In the genomic region with DNA sequence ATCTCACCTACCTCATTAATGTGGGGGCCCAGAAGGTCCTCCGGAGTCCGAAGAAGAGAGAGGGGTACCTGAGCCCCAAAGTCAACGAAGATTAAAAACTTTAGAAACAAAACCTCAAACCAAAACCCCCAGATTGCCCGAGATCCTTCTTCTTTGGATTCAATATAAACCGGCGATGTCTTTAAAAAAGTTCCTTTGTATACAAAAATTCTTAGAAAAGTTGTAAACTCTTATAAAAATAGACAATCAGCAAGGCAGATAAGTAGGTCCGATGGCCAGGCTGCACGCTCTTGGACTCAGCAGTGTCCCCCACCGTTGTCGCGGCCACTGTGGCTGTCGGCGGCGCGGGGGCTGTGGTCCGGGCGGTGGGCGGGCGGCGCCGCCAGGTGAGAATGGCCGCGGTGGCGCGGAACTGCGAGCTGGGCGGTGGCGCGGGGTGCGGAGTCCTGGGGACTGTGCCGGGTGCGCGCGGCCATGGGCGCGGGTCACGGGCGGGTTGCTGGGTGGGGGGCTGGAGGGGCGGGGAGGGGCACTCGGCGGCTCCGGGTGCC, we compare ENCODE assay signal across 8 mouse cellular contexts. TPM values are rescaled to one million over a fixed set of nuclear protein-coding genes. Genes with fewer than 3 reads are reported as not detected.
A peak's percentile ranks its signal among the peaks of the same experiment; 100 is the strongest.
DNase-seq lines count a peak whose midpoint lies in the region; ATAC-seq and TF ChIP-seq lines count a peak whose summit lies in the region.

No protein-coding gene starts in this region.

- H3K4me3 ChIP-seq in lung, adult 2 months (replicated peaks; ENCODE audit: extremely low read depth, low read depth, low read length) = peak overlapping the region; percentile 89
- H3K4me3 ChIP-seq in forebrain, embryonic 11.5 days (ENCODE audit: low read depth, low read length) = peak overlapping the region; percentile 57
- peak overlapping the region; percentile 73 for H3K4me3 ChIP-seq in limb, embryonic 14.5 days (replicated peaks; ENCODE audit: low read length)
- peak overlapping the region; percentile 65 for H3K4me3 ChIP-seq in neural tube, embryonic 15.5 days (replicated peaks)

- no peak for TF ChIP-seq POLR2A in lung, adult 2 months (IDR thresholded peaks at IDR 0.05; ENCODE audit: borderline replicate concordance, extremely low read depth, low read depth, low read length)
- TF ChIP-seq POLR2A in limb, embryonic 14.5 days (IDR thresholded peaks at IDR 0.05; ENCODE audit: borderline replicate concordance, extremely low read depth, insufficient read depth, insufficient read length) = no peak

- peaks cover 28% of the 10 kb centered on the region for H3K27me3 ChIP-seq in forebrain, embryonic 11.5 days (ENCODE audit: control insufficient read depth, insufficient read depth, low read length)
- no peaks in the 10 kb centered on the region for H3K27me3 ChIP-seq in limb, embryonic 14.5 days (ENCODE audit: control insufficient read depth, insufficient read depth, low read length)
- H3K27me3 ChIP-seq in neural tube, embryonic 15.5 days (replicated peaks) = peaks cover 16% of the 10 kb centered on the region

- H3K9ac ChIP-seq in forebrain, embryonic 11.5 days (ENCODE audit: low read length) = peak overlapping the region; percentile 43
- peak overlapping the region; percentile 83 for H3K9ac ChIP-seq in limb, embryonic 14.5 days (ENCODE audit: low read depth, low read length, severe bottlenecking)
- peak overlapping the region; percentile 48 for H3K9ac ChIP-seq in neural tube, embryonic 15.5 days (replicated peaks)

- peaks cover 7% of the 10 kb centered on the region for H3K4me1 ChIP-seq in lung, adult 2 months (ENCODE audit: control insufficient read depth, insufficient read depth, low read length)
- peaks cover 11% of the 10 kb centered on the region for H3K4me1 ChIP-seq in forebrain, embryonic 11.5 days (replicated peaks; ENCODE audit: control insufficient read depth, insufficient read depth, low read length)
- H3K4me1 ChIP-seq in limb, embryonic 14.5 days (ENCODE audit: control insufficient read depth, insufficient read depth, low read length) = peaks cover 21% of the 10 kb centered on the region
- peaks cover 38% of the 10 kb centered on the region for H3K4me1 ChIP-seq in neural tube, embryonic 15.5 days

- WGBS in lung, adult 2 months = under 1% methylated on average over 31 of the region's 42 CpGs
- WGBS in forebrain, embryonic 11.5 days = 0% methylated on average over 37 of the region's 42 CpGs
- WGBS in limb, embryonic 14.5 days = under 1% methylated on average over 20 of the region's 42 CpGs
- under 1% methylated on average over 35 of the region's 42 CpGs for WGBS in neural tube, embryonic 15.5 days

- peak overlapping the region; percentile 94 for H3K4me2 ChIP-seq in forebrain, embryonic 11.5 days (ENCODE audit: low read depth, low read length, severe bottlenecking)
- H3K4me2 ChIP-seq in limb, embryonic 14.5 days (replicated peaks; ENCODE audit: low read depth, low read length, severe bottlenecking) = peak overlapping the region; percentile 81
- peak overlapping the region; percentile 93 for H3K4me2 ChIP-seq in neural tube, embryonic 15.5 days

- no peak for DNase-seq in lung, adult 2 months
- DNase-seq in lung, postnatal 25 days (ENCODE audit: low spot score) = no peak
- no peak for DNase-seq in forebrain, embryonic 11.5 days (ENCODE audit: low spot score)
- DNase-seq in limb, embryonic 14.5 days (ENCODE audit: low spot score) = no peak
- DNase-seq in layer of hippocampus, adult 9-11 months = no peak
- DNase-seq in kidney, postnatal 4 days = no peak
- DNase-seq in testis, postnatal 14 days (ENCODE audit: low spot score) = no peak

- no peaks in the 10 kb centered on the region for H3K9me3 ChIP-seq in forebrain, embryonic 11.5 days (ENCODE audit: control insufficient read depth, low read length)
- no peaks in the 10 kb centered on the region for H3K9me3 ChIP-seq in limb, embryonic 14.5 days (ENCODE audit: control insufficient read depth, low read length)
- no peaks in the 10 kb centered on the region for H3K9me3 ChIP-seq in neural tube, embryonic 15.5 days (replicated peaks)

- peak; percentile 58 for ATAC-seq in forebrain, embryonic 11.5 days (replicated peaks; ENCODE audit: low FRiP score)
- ATAC-seq in limb, embryonic 14.5 days (ENCODE audit: low FRiP score, low read depth) = no peak; the same call in 1 of the 2 replicates
- ATAC-seq in neural tube, embryonic 15.5 days (ENCODE audit: low FRiP score) = peak; percentile 22

- TF ChIP-seq CTCF in lung, adult 2 months (IDR thresholded peaks at IDR 0.05; ENCODE audit: insufficient read depth, low read length) = no peak

- no peak overlapping the region for H3K27ac ChIP-seq in forebrain, embryonic 11.5 days (ENCODE audit: low read depth, low read length)
- peak overlapping the region; percentile 67 for H3K27ac ChIP-seq in limb, embryonic 14.5 days (replicated peaks; ENCODE audit: low read depth, low read length)
- H3K27ac ChIP-seq in neural tube, embryonic 15.5 days (replicated peaks) = no peak overlapping the region

- no peaks in the 10 kb centered on the region for H3K36me3 ChIP-seq in forebrain, embryonic 11.5 days (ENCODE audit: control insufficient read depth, insufficient read depth, low read length)
- H3K36me3 ChIP-seq in limb, embryonic 14.5 days (ENCODE audit: control insufficient read depth, insufficient read depth, low read length) = peaks cover 8% of the 10 kb centered on the region
- H3K36me3 ChIP-seq in neural tube, embryonic 15.5 days = no peaks in the 10 kb centered on the region

RNA-seq across cellular contexts. Expression of gene Klf4, which starts 0.3 kb away (rescaled TPM):
- polyA plus RNA-seq in lung, adult 2 months (2012; rRNA removed) = 140 and 188 TPM in 2 replicates
- 2.0 and 2.3 TPM in 2 replicates for polyA plus RNA-seq in forebrain, embryonic 11.5 days (2014; fragmentation: Nextera tagmentation; extraction: Ambion mirVana)
- 57.1 and 65.6 TPM in 2 replicates for polyA plus RNA-seq in limb, embryonic 14.5 days (2012; rRNA removed)
- polyA plus RNA-seq in limb, embryonic 14.5 days (2014; fragmentation: Nextera tagmentation; extraction: Ambion mirVana) = 30.0 and 31.3 TPM in 2 replicates
- 3.7 and 4.9 TPM in 2 replicates for polyA plus RNA-seq in neural tube, embryonic 15.5 days (2015; fragmentation: Nextera tagmentation; extraction: Ambion mirVana)
